Mouse (Mus musculus) MN1 (cell line): ENCODE measurements around the gene Dbi.

ENCODE experiments used
- DNase-seq: peaks from one replicate; pipeline ENCODE4 v3.0.0-alpha.2; 2016; ENCODE audit warnings: low spot score

The Dbi gene

DNA sequence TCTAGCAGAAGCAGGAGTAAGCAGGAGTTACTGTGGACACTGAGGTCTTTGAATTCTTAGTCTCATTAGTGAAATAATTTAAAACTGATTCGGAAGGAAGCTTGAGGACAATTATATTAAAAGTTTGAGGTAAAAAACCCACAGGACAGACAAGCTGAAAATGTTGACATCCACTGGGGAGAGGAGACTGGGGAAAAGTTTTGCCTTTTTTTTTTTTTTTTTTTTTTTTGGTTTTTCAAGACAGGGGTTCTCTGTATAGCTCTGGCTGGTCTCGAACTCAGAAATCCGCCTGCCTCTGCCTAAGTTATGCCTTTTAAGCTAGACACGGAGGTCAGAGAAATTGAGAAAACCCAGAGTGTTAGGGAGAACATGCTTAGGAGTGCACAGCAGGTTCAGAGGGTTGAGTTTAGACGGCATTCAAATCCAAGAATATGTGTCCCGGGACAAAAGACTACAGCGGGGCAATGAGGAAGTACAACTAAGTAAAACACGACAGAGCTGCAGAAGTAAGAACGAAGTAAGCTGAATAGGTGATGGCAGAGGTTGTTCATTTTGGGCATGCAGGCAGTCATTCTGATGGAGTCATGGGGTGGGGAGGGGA is 1.2 kb upstream of the Dbi start:
- no peak for DNase-seq

DNA sequence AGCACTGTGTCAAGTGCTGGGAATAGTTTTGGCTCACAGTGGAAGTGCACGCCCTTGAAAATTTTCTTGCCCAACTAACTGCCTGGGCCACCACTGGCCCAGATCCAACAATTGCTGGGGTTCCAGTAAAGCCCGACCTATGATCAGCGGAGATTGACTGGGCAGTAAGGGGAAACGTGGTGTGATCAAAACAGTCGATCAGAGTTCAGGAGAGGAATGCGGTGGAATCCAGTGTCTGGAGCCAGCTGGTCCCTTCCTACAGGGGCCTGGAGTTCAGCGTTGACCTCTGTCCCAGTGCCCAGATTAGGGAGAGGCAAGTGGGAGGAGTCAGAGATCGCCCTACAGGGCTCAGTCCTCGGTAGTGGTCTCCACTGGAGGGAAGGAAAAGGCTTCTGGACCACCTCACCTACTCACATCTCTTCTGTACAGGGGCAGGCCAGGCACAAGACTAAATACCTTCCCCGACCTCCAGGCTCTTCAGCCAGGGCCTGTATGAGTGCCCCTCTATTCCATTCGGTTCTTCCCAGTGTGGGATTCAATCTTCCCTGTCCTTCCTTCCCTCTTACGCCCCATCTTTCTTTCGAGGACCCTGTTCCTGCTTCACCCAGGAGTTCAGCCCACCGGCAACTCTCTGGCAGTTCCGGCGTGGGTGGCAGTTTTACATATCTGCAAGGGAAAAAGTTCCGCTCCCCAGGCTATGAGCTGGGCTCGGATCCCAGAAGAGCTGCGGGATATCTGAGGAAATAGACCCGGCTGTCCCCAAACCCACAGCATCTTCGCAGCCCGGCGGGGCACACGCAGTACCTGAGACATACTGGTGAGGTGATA is 523 bp downstream of the Dbi start:
- DNase-seq = peak; percentile 39

DNA sequence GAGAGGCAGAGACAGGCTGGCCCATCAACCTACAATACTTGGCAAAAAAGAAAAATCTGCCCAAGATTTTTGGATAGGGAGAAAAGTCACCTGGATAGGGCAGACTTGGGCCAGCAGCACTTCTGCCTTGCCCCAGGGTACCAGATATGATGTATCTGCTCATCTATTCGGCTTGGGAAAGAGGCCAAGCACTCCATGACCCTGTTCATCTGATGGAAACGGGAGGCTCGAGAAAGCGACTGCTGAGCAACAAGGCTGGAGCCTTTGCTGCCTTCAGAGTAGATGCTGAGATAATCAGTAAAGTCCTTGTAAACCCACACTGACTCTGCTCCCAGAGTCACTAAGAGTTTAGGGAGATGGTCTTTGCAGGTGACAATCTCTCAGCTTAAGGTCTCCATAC is 1.5 kb downstream of the Dbi start:
- no peak for DNase-seq

DNA sequence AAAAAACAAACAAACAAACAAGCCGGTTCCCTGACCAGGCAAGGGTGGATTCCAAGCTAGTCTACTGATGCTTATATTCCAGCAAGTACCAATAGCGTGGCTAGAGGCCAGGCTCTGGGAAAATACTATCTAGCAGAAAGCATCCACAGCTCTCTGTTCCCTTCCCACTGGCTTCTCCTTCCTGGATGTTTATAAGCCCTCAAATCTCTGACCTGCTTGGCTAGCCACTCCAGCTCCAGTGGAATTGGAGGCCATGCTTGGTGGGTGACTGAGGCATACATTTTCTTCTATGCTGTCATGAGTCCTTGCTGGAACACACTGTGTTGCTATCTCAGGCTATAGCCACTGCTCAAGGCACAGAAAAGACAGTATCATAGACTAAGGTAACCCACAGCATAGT is 2.0 kb downstream of the Dbi start:
- DNase-seq = no peak

DNA sequence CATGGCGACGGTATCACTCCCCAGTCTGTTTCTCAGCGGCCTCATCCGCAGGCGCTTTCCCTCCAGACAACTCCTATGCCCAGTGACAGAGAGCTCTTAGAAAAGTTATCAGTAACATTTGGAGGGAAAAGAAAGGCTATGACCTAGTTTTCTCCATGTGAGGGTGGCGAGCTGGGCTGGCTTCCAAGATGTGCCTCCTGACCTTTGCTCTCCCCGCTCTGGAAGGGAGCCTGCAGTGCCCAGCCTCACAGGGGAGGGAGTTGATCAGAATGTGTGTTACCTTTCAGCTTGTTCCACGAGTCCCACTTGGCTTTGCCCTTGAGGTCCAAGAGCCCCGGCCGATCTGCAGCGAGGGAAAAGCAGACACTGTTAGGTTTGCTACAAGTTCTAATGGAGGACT is 4.8 kb downstream of the Dbi start:
- no peak for DNase-seq

DNA sequence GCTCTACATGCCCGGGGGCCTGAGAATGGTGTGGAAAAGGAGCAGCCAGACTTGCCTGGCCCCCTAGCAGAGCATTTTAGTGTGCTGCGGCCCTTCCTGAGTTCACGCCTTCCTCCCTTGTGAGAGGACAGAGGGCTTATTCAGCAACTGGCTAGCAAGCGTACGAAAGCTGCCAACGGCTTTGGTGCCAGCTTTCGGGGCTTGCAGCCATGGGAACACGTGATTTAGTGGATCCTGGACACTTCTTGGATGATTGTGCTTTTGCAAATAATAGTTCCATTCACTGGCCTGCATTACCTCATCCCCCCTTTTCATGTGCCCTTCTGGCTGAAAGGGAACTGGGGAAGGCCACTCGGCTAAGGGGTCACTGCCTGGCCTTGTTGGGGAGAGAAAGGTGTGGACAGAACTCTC is 5.2 kb downstream of the Dbi start:
- DNase-seq = no peak

DNA sequence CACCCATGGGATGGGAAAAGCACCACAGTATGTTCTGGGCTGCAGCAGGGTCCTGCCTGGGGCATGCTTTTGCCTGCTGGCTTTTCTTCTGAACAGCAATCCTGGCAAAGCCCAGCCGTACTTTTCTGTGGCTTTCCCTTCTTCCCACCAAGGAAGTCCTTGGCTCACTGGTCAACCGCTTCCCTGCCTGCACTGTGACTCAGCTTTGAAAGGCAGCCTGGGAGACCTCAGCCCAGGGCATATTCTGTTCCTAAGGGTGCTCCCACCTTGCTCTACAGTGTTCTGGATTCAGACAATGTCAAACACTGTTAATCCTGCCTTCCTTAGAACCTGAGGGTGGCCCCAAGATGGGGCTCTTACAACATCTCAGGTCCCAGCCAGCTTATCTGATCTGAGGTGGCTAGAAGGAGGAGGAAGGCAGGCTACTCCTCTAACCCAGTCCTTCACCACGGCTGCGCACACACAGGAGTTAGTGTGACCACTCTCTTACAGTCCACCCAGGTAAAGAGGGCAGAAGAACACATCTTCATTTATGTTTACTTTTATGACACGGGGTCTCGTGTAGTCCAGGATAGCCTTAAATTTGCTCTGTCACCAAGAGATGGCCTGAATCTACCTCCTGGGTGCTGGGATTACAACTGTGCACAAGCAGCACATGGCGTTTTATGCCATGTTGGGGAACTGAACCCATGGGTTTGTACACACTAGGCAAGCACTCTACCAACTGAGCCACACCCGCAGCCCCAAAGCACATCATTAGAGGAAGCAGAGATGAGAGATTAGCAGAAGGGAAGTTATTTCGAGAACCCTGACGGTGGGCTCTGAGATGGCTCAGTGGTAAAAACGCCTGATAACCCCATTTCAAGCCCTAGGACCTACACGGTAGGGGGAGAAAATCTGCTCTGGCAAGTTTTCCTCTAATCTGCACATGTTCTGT is 8.4 kb downstream of the Dbi start:
- no peak for DNase-seq

DNA sequence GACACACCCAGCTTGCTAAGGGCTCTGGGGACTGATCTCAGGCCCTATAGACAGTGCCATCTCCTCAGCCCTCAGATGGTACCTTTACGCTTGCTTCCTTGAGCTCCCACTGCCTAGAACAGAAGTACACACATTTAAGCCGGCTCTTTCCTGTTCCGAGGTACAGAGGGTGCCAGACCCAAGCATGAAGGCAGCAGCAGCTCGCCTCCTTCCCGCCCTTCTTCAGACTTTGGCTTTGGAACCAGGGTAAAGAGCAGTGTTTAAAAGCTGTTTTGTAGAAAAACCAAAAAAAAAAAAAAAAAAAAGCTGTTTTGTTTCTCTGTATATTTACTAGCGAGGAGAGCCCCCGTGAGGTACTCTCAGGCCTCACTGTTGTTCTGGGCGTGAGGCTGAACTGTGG is 9.1 kb downstream of the Dbi start:
- no peak for DNase-seq

DNA sequence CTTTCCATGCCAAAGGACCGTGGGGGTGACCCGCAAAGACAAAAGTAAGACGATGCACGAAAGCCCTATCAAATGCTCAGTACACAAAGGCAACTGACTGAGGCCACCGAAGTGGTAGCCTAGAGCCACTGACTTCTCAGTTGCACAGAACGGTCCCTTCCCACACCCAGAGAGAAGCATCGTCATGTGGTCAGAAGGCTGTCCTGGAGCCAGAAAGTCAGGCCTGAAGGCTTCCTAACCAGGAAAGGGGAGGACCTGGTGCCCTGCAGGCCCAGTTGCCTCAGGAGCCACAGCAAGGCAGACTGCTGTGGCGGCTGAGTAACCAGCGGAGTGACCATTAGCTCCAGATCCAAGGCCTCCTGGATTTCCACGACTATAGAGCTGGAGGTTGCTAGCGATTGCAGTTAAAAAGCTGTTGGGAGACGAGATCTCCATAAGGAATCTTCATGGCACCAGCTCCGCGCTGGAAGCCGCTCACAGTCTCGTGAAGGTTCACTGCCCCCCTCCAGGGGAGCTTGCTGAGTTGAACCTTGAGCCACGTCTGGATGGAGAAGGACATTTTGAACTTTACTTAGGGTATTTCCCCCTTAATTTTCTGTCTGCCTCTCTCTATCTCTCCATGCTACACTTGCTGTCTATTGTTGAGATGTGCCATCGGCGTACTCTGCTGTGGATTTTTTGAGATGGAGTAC is 11.0 kb downstream of the Dbi start:
- DNase-seq = no peak

DNA sequence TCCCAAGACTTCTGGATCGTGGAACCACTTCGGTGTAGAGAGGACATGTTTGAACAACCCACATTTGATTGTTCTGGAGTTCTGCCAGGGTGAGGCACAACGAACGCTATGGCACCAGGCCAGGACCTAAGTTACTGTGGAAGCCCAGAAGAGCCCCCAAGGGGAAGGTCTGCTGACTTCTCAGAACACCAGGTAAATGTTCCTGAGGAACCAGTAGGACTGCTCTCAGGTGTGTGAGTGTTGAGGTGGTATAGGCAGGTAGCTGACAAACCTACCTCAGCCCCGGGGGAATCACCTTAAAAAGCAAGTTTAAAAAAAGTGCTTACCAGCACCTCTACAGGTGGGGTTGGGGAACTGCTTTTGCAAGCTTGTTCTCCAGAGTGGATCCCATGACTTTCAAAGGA is 15.3 kb downstream of the Dbi start:
- no peak for DNase-seq

DNA sequence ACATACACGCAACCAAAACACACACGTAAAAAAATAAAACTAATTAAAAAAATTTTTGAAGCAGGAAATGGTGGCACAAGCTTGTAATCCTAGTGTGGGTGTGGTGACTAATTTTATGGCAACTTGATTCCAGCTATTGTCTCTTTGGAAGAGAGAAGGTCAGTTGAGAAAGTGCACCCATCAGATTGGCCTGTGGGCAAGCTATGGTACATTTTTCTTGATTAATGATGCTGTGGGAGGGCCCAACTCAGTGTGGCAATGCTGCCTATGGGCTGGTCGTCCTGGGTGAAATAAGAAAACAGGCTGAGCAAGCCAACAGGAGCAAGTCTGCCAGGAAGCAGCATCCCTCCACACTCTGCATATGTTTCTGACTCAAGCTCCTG is 19.7 kb downstream of the Dbi start:
- no peak for DNase-seq

DNA sequence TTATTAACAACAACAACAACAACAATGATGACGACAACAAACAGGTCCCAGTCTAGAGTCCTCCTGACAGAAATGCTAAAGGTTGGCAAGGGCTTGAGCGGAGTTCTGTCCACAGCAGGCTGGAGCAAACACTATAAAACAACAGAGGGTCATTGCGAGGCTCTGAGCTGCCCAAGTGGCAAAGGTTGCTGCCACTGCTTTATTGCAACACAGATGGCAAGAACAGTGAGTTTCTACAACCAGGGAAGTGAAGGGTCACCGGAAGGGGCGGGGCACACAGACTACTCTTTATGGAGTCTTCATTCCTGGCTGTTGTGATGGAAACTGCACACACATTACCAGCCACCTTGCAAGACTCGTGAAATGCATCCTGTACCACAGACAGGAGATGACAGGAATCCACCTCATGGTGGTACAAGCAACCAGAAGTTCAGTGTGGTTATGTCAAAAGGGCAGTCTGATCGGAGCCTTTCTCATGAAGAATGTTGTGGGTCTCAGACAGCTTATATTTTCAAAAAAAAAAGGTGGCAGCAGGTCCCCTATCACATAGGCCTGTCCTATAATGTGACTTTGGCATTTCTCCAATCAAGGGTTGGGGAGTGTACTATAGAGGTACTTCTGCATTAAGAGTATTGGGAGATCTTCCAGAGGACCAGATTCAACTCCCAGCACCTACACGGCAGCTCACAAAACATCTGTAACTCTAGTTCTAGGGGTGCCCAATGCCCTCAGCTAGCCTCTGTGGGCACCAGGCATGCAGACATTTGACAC is 20.2 kb downstream of the Dbi start:
- DNase-seq = no peak

DNA sequence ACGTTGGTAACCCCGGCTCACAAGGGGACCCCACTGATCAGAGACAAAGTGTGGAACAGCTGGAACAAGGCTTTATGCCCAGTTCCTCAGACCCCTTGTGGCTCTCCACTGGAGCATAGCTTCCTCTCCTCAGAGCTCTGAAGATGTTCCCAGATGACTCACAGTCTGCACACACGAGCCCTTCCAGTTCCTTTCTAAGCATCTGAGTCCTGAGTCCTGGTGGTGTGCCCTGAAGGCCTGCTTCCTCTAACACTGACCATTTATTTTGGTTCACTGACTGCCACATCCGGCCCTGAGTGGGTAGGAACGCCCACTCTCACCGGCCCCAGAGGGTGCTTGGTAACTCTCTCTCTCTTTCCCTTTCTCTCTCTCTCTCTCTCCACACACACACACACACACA is 21.4 kb downstream of the Dbi start:
- DNase-seq = no peak

DNA sequence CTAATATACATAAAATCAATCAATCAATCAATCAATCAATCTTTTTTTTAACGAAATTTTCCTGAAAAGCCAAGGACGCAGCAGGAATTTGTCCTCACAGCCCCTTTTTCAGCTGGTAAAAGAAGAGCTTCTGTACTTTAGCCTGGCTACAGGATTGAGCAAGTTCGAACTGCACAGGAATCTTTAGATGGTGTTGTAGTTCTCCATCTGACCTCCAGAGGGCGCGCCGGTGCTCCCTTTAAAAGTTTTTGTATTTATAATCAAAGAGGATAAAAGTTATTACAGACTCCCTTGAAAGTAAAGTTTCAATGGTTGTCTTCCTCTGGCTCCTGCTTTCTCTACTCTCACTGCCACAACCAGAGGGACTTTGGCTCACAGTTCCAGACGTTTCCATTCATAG is 22.6 kb downstream of the Dbi start:
- DNase-seq = peak; percentile 53

DNA sequence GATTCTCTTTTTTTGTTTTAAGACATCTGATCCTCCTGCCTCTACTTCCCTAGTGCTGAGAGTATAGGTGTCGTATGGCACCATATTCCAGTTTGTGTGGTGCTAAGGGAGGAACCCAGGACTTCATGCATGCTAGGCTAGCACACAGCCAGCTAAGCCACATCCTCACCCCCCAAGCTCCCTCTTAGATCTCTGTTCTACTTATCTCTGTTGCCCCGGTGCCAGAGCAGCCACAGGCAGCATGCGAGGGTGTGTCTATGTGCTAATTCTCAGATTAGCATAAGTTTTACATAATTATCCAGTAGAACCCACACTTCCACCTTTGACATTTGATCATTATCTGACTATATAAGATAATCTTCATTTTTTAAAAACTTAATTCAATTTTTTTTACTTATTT is 26.0 kb downstream of the Dbi start:
- DNase-seq = no peak

DNA sequence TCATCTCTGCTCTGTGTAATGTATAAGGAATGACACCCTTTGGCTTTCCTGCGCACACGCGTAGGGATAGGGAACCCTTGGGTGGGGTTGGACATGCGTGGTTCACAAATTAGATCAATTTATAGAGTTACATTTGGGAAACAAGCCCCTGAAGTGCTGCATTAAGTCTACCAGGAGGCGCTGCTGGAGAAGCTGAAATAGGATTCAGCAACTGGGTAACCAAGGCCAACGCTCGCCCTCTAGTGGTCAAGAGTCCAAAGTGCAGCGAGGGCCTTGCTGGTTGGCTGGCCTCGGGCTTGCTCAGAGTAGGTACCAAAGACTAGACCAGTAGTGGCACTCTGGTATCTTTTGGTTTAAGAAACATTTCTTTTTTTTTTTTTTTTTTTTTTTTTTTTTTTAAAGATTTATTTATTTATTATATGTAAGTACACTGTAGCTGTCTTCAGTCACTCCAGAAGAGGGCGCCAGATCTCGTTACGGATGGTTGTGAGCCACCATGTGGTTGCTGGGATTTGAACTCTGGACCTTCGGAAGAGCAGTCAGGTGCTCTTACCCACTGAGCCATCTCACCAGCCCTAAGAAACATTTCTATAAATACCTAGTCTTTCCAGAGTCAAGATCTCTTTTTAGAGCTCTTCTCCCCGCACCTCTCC is 27.3 kb downstream of the Dbi start:
- DNase-seq = peak; percentile 77

DNA sequence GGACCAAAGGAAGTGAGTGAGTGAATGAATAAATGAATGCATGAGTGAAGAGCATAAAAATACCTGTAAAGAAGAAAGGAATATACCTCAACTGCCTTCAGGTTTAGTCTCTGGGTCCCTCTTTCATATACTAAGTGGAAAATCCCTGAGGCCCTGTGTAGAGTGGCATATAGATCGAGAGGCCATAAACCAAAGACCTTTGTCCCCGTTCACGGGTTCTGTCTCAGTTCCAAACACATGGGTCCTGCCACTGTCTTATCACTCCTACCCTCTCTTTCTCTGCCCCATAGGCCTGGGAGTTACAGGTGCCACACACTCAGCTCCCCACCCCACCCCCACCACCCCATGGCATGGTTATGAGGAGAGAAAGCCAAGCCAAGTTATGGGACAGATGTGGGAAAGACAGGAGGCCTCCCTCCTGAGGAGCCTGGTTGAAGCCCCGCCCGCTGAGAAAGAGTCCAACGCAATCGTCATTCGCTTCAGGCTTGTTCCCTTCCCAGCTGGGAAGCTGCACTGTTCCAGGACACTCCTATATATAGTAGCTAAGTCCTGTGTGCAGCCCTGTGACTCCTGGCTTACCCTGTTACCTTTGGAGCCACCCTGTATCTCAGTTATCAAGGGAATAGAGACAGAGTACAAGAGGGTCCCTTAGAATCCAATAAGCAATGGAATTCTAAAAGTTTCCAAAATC is 29.9 kb downstream of the Dbi start:
- DNase-seq = no peak

DNA sequence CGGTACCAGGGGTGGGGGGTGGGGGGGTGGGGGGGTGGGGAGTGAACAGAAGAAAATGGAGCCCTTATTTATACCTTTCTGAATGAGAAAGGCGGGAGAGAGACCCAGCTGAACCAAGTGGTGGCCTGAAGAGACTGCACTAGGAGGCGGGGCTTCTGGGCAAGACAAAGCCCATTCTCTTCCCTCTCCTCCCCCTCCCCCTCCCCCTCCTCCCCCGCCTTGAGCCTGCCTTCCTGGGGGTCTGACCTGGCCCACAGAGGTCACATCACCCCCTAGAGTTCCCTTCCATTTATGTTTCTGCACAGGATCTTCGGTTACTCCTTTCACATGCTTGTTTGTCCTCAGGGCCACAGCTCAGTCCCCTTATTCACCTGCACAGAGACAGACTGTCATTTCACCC is 31.7 kb downstream of the Dbi start:
- DNase-seq = no peak

DNA sequence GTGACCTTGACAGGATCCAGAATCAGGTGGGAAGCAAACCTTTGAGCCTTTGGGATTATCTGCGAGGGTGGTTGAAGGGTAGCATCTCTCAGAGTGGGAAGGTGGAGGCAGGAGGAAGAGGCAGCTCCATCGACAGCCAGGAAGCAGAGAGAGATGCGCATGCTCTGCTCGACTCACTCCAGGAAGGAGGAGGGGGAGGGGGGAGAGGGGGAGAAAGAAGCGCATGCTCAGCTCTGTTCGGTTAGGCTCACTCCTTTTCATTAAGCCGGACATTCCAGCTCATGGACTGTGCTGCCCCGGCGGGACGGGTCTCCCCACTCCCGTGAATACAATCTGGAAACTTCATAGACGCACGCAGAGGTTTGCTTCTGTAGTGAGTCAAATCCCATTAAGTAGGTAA is 34.2 kb downstream of the Dbi start:
- DNase-seq = no peak

DNA sequence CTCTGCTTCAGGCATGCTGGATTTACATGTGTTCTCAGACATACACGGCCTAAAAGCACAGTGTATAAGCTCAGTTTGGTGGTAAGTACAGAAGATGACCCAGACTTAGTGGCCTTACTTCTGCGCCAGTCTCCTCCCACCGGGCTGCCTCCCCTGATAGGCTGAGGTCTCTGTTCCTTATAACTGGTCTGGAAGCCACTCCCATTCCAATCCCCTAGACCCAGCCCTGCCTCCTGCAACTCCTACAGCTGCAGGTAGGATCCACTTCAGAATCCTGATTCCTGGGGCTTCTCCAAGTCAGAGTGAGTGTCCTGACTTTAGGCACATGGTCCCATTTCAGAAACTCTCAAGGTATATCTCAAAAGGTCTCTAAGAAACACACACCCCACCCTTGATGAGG is 35.2 kb downstream of the Dbi start:
- no peak for DNase-seq
